Mouse (Mus musculus) lung, postnatal 25 days (tissue): ENCODE measurements around the gene Gm3417.
A peak's percentile ranks its signal among the peaks of the same experiment; 100 is the strongest.
"Not testable (repeated sequence)": the region's sequence is repeated elsewhere in the genome, so short reads cannot be mapped to it uniquely, and the experiment has no call there.

ENCODE experiments used
- DNase-seq: peaks from one replicate; pipeline ENCODE4 v3.0.0; 2022; ENCODE audit warnings: low spot score

The Gm3417 gene

DNA sequence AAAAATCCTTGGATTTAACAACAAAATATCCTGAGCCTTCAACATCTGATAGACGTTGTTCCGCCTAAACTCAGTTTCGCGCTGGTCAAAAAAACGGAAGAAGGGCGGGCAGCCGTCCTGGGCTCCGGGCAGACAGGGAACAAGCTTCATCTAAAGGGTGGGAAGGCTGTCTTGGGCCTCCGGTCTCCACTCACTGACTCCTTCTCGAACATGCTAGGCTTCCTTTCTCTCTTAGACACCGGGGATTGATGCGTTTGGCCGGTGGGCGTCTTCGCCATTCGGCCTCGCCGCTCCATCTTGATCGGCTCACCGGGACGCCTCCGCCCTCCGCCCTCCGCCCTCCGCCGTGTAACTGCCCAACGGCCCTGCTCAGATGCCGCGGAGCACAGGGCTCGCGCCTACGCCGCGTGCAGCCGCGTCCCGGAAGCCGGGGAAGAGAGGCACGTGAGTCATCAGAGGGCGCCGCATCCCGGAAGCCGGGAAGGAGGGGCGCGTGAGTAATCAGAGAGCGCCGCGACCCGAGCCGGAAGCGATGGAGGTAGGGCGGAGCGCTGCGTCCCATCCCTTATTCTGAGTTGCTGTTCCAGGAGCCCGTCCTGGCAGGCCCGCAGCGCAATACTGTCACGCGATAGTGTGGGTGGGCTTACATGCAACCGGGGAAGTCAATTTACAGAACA lies at the start of gene Gm3417, which contains the start of gene 9030025P20Rik:
Gene Gm3417 (minus strand): TSS at position 429 of the 677 bp plus-strand sequence.
Gene 9030025P20Rik (plus strand): TSS at position 107 of the 677 bp plus-strand sequence.
- not testable (repeated sequence) for DNase-seq

DNA sequence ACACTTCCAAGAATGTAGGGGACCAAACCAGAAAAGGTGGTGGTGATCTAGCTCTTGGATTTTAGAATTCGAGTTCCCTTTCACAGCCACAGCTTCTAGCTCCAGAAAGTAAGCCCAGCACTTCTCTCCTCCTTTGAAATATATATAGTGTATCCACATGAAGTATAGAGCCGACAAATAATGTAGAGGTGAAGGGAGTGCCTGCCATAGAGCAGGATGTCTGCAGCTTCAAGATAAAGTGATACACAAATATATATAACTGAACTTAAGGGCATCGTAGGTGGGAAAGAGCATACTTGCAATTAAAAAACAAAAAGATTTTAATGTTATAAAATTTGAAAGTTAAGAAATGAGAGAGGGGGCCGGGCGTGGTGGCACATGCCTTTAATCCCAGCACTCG lies 46.9 kb upstream of the Gm3417 start:
- not testable (repeated sequence) for DNase-seq

DNA sequence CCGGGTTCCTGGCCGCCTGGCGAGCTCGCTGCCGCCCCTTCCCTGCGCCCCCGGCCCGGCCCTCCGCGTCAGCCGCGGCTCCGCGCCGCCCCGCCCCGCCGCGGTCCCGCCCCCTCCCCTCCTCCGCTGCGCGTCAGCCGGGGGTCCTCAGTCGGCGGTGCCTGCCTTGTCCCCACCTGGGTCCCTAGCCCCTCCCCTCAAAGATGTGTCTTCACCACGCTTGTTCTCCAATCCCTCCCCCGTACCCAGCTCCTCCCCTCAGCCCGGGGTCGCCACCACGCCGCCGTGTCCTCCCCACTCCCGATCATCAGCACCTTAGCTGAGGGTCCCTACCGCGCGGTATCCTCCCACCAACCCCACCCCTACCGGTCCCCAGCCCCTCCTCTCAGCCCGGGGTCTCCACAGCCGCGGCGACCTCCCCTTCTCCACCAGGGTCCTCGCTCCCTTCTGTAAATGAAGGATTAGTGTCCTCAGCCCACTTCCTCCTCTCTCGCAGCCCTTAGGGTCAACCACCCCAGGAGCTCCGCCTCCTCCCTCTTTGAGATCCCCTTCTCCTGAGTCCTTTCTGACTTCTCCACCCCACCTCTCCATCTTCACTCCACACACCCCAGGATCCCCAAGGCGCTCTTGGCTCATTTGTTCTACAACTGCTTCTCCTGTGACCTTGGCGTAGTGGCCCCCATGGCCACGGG lies 46.1 kb upstream of the Gm3417 start:
- not testable (repeated sequence) for DNase-seq

DNA sequence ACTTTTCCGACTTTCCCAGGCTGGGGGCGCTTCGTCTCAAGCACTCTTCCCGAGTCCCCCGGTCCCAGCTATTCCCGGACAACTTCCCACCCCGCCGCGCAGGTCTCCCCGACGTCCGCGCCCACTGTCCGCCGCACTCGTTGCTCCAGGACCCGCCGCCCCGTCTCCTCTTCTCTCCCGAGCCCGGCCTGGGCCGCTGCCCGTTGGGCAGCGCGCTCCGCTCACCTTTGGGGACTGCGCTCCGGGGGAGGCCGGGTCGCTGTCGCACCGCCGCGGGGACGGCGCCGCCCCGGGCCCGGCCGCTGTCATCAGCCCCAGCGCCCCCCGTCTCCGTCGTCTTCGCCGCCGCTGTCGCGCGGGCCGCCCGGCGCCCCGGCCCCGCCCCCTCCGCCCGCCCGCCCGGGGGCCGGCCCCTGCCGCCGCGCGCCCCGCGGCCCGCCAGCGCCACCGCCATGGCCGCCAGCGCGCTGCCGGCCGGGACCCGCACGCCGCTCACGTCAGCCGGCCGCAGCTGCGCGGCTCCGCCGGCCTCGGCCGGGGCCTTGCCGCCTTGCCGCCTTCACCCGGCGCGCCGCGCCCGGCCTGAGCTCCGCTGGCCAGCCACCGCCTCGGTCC lies 45.4 kb upstream of the Gm3417 start:
- not testable (repeated sequence) for DNase-seq

DNA sequence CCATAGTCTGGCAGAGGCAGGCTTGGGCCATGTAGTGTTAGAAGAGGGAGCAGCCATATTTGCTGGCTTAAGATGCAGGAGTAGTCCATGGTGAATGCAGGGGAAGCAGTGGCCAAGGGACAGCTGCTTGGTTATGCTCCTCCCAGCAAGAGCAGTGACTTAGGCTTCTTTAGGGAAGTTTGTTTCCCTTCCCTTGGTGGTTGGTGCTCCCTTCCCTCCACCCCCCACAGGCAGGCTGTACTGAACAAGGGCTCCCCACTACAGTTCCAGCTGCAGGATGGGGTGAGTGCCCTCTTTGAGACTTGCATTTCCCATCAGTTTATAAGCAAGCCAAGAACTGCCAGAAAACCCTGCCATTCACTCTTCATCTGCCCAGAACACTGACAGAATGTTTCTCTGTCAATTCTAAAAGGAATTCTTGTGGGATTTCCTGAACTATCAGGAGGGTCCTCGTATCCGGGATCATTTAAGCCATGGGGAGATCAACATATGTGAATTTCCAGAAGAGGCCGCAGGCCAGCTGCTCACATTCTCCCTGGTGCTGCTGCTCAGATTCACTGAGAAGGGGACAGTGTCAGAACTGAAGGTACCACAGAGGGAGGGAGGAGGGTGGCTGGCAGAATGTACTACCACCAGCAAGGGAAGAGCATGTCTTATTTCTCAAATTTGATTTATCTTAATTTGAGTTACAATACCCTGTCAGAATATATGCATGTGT lies 43.1 kb upstream of the Gm3417 start:
- peak; percentile 18 for DNase-seq

DNA sequence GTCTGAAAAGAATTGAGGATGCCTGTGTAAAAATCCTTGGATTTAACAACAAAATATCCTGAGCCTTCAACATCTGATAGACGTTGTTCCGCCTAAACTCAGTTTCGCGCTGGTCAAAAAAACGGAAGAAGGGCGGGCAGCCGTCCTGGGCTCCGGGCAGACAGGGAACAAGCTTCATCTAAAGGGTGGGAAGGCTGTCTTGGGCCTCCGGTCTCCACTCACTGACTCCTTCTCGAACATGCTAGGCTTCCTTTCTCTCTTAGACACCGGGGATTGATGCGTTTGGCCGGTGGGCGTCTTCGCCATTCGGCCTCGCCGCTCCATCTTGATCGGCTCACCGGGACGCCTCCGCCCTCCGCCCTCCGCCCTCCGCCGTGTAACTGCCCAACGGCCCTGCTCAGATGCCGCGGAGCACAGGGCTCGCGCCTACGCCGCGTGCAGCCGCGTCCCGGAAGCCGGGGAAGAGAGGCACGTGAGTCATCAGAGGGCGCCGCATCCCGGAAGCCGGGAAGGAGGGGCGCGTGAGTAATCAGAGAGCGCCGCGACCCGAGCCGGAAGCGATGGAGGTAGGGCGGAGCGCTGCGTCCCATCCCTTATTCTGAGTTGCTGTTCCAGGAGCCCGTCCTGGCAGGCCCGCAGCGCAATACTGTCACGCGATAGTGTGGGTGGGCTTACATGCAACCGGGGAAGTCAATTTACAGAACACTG lies 31.3 kb upstream of the Gm3417 start, which contains the start of gene Gm3435:
Gene Gm3435 (plus strand): TSS at position 471 of the 708 bp plus-strand sequence.
- not testable (repeated sequence) for DNase-seq

DNA sequence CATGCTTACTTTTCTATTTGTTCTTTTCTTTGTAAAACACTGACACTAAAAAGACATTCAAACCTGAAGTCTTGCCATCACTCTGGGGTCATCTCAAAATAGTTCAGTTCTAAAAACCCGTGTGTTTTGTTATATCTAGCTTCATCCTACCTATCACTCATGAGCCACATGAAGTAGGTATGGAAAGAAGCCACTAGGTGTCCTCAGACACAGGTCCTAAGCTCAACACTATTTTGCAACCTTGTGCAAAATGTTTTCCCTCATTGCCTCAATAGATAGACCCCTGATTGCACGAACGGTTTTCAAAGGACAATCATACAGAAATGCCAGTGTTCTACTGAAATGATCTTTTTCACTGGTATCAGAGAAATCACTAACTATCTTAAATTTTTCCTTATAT lies 30.5 kb upstream of the Gm3417 start:
- not testable (repeated sequence) for DNase-seq

DNA sequence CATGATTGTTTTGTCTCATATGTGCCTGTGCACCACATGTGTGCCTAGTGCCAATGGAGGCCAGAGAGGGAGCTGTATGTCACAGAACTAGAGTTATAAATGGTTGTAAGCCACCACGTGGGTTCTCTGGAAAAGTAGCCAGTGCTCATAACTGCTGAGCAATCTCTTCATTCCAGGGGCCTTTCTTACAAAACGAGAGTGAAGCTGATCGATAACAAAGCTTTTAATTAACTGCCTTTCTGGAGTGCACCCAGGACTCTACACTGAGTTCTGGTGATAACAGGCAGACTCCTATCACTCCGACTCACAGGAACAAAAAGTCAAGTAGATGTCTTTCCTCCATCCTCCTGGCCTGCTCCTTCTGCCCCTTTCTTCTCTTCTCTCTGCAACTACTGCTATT lies 21.5 kb upstream of the Gm3417 start:
- DNase-seq, result not testable (repeated sequence)

DNA sequence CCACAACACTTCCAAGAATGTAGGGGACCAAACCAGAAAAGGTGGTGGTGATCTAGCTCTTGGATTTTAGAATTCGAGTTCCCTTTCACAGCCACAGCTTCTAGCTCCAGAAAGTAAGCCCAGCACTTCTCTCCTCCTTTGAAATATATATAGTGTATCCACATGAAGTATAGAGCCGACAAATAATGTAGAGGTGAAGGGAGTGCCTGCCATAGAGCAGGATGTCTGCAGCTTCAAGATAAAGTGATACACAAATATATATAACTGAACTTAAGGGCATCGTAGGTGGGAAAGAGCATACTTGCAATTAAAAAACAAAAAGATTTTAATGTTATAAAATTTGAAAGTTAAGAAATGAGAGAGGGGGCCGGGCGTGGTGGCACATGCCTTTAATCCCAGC lies 15.6 kb upstream of the Gm3417 start:
- DNase-seq, result not testable (repeated sequence)

DNA sequence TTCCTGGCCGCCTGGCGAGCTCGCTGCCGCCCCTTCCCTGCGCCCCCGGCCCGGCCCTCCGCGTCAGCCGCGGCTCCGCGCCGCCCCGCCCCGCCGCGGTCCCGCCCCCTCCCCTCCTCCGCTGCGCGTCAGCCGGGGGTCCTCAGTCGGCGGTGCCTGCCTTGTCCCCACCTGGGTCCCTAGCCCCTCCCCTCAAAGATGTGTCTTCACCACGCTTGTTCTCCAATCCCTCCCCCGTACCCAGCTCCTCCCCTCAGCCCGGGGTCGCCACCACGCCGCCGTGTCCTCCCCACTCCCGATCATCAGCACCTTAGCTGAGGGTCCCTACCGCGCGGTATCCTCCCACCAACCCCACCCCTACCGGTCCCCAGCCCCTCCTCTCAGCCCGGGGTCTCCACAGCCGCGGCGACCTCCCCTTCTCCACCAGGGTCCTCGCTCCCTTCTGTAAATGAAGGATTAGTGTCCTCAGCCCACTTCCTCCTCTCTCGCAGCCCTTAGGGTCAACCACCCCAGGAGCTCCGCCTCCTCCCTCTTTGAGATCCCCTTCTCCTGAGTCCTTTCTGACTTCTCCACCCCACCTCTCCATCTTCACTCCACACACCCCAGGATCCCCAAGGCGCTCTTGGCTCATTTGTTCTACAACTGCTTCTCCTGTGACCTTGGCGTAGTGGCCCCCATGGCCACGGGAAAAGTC lies 14.7 kb upstream of the Gm3417 start:
- DNase-seq, result not testable (repeated sequence)

DNA sequence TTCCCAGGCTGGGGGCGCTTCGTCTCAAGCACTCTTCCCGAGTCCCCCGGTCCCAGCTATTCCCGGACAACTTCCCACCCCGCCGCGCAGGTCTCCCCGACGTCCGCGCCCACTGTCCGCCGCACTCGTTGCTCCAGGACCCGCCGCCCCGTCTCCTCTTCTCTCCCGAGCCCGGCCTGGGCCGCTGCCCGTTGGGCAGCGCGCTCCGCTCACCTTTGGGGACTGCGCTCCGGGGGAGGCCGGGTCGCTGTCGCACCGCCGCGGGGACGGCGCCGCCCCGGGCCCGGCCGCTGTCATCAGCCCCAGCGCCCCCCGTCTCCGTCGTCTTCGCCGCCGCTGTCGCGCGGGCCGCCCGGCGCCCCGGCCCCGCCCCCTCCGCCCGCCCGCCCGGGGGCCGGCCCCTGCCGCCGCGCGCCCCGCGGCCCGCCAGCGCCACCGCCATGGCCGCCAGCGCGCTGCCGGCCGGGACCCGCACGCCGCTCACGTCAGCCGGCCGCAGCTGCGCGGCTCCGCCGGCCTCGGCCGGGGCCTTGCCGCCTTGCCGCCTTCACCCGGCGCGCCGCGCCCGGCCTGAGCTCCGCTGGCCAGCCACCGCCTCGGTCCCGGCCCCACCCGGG lies 14.0 kb upstream of the Gm3417 start:
- not testable (repeated sequence) for DNase-seq

DNA sequence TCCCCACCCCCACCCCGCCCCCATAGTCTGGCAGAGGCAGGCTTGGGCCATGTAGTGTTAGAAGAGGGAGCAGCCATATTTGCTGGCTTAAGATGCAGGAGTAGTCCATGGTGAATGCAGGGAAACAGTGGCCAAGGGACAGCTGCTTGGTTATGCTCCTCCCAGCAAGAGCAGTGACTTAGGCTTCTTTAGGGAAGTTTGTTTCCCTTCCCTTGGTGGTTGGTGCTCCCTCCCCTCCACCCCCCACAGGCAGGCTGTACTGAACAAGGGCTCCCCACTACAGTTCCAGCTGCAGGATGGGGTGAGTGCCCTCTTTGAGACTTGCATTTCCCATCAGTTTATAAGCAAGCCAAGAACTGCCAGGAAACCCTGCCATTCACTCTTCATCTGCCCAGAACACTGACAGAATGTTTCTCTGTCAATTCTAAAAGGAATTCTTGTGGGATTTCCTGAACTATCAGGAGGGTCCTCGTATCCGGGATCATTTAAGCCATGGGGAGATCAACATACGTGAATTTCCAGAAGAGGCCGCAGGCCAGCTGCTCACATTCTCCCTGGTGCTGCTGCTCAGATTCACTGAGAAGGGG lies 11.6 kb upstream of the Gm3417 start:
- DNase-seq, result not testable (repeated sequence)

DNA sequence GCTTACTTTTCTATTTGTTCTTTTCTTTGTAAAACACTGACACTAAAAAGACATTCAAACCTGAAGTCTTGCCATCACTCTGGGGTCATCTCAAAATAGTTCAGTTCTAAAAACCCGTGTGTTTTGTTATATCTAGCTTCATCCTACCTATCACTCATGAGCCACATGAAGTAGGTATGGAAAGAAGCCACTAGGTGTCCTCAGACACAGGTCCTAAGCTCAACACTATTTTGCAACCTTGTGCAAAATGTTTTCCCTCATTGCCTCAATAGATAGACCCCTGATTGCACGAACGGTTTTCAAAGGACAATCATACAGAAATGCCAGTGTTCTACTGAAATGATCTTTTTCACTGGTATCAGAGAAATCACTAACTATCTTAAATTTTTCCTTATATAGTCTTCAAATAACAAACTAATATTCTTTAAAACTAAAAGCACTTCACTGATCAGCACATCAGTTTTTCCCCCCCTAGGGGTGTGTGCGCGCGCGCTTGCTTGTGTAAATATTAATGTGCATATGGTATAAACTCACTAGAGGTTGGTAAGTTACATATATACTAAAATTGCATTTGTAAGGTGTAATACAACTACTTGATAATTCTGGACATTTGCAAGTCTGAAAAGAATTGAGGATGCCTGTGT lies 750 bp downstream of the Gm3417 start:
- DNase-seq, result not testable (repeated sequence)

DNA sequence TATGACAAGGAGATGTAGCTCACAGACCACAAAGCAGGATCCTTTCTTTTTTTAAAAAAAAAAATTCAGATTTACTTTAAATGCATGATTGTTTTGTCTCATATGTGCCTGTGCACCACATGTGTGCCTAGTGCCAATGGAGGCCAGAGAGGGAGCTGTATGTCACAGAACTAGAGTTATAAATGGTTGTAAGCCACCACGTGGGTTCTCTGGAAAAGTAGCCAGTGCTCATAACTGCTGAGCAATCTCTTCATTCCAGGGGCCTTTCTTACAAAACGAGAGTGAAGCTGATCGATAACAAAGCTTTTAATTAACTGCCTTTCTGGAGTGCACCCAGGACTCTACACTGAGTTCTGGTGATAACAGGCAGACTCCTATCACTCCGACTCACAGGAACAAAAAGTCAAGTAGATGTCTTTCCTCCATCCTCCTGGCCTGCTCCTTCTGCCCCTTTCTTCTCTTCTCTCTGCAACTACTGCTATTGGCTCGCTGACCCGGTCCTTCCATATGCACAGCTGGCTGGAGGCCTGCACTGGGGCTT lies 10.1 kb downstream of the Gm3417 start:
- DNase-seq, result not testable (repeated sequence)

DNA sequence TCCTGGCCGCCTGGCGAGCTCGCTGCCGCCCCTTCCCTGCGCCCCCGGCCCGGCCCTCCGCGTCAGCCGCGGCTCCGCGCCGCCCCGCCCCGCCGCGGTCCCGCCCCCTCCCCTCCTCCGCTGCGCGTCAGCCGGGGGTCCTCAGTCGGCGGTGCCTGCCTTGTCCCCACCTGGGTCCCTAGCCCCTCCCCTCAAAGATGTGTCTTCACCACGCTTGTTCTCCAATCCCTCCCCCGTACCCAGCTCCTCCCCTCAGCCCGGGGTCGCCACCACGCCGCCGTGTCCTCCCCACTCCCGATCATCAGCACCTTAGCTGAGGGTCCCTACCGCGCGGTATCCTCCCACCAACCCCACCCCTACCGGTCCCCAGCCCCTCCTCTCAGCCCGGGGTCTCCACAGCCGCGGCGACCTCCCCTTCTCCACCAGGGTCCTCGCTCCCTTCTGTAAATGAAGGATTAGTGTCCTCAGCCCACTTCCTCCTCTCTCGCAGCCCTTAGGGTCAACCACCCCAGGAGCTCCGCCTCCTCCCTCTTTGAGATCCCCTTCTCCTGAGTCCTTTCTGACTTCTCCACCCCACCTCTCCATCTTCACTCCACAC lies 16.9 kb downstream of the Gm3417 start:
- DNase-seq, result not testable (repeated sequence)

DNA sequence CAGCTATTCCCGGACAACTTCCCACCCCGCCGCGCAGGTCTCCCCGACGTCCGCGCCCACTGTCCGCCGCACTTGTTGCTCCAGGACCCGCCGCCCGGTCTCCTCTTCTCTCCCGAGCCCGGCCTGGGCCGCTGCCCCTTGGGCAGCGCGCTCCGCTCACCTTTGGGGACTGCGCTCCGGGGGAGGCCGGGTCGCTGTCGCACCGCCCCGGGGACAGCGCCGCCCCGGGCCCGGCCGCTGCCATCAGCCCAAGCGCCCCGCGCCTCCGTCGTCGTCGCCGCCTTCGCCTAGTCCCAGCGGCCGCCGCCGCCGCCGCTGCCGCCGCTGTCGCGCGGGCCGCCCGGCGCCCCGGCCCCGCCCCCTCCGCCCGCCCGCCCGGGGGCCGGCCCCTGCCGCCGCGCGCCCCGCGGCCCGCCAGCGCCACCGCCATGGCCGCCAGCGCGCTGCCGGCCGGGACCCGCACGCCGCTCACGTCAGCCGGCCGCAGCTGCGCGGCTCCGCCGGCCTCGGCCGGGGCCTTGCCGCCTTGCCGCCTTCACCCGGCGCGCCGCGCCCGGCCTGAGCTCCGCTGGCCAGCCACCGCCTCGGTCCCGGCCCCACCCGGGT lies 17.5 kb downstream of the Gm3417 start, which contains the start of gene Phf10:
Gene Phf10 (minus strand): TSS at position 323 of the 606 bp plus-strand sequence.
- DNase-seq, result peak; percentile 8

DNA sequence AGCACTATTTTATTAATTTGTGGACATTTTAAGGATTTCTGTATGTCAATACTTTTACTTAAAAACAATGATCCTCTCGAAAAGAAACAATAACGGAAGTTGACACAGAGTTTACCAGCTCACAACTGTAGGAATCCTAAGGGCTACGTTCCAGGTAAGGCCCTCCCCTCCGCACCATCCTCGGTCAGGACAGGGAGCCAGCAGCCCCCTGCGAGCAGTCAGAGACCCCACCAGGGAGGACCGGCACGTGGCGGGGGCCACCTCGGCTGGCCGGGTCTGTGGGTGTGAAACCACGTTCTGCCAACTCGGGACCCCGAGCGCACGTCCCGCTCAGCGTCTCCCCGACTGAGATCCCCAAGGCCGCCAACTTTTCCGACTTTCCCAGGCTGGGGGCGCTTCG lies 18.1 kb downstream of the Gm3417 start:
- peak; percentile 10 for DNase-seq

DNA sequence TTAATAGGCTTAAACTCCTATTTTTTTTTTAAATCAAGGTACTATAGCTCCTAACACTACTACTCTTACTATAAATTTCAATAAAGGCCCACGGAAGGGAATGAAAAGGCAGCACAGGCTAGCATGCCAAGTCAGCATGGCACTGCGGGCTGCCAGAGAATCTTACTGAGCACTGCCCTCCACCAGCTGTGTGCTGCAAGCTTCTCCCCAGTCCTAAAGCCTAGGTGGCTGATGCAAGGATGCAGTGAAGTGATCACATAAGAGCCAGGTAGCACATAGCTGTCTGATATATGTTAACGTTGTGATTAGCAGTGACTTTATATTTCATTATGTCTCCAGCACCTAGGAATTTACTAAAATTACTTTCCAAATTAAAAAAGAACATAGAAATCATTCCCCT lies 18.6 kb downstream of the Gm3417 start:
- no peak for DNase-seq
